Mouse (Mus musculus) CH12.LX (cell line): ENCODE results near the gene Lef1. TPM values are rescaled to one million over a fixed set of nuclear protein-coding genes. Genes with fewer than 3 reads are reported as not detected.

Source experiments
- DNase-seq: peaks from one replicate; pipeline ENCODE4 v3.0.0-alpha.2; 2013; ENCODE audit errors: extremely low read depth
- H3K27ac ChIP-seq: 2 replicates; pipeline ENCODE4 v1.5.1; 2012; ENCODE audit warnings: low read depth, mild to moderate bottlenecking, control low read depth, moderate library complexity; ENCODE audit not compliant: insufficient read depth
- H3K27me3 ChIP-seq: replicated peaks from 2 replicates; pipeline ENCODE3; 2012; ENCODE audit warnings: inconsistent platforms
- H3K36me3 ChIP-seq, 2 experiments: replicated peaks in 1 of 2; 2 replicates each; pipeline versions ENCODE3 to v1.6.1; 2012; ENCODE audit warnings: inconsistent platforms in 1 of 2, low read length in 1 of 2, mild to moderate bottlenecking in 1 of 2, mixed read lengths in 1 of 2, moderate library complexity in 1 of 2; ENCODE audit not compliant: control insufficient read depth in 1 of 2, insufficient read depth in 1 of 2
- H3K4me1 ChIP-seq, 2 experiments: 2 replicates each; pipeline ENCODE4 v1.6.1; 2012; ENCODE audit warnings: inconsistent platforms in 1 of 2, moderate library complexity in 1 of 2; ENCODE audit not compliant: insufficient read depth in 2 of 2, control insufficient read depth in 1 of 2
- H3K4me2 ChIP-seq: 2 replicates; pipeline ENCODE4 v1.6.1; 2012; ENCODE audit warnings: low read depth, mild to moderate bottlenecking, control low read depth; ENCODE audit not compliant: poor library complexity, insufficient read depth, severe bottlenecking
- H3K4me3 ChIP-seq, 3 experiments: fragments of 150-350 bp in 1 of 3; sonication (generic) in 1 of 3; replicated peaks in 1 of 3; 2 replicates each; pipeline versions ENCODE3 to v1.5.1; 2011 to 2012; ENCODE audit warnings: low read depth in 2 of 3, low read length in 2 of 3, mild to moderate bottlenecking in 2 of 3, moderate library complexity in 2 of 3, control low read depth in 1 of 3, improper control_type of control experiment in 1 of 3, inconsistent platforms in 1 of 3, mixed read lengths in 1 of 3; ENCODE audit not compliant: poor library complexity in 1 of 3
- H3K79me2 ChIP-seq: replicated peaks from 2 replicates; pipeline ENCODE4 v1.6.1; 2012; ENCODE audit warnings: mild to moderate bottlenecking, moderate library complexity; ENCODE audit not compliant: control insufficient read depth, poor library complexity, insufficient read depth, severe bottlenecking; ENCODE audit errors: extremely low read depth
- H3K9ac ChIP-seq: 2 replicates; pipeline ENCODE4 v1.6.1; 2012; ENCODE audit warnings: low read depth, mild to moderate bottlenecking, control low read depth, moderate library complexity; ENCODE audit not compliant: insufficient read depth
- H3K9me3 ChIP-seq: replicated peaks from 2 replicates; pipeline ENCODE3; 2012; ENCODE audit warnings: low read length, inconsistent platforms, mixed read lengths
- BHLHE40 ChIP-seq: IDR thresholded peaks from 2 replicates; pipeline ENCODE4 v1.6.1; 2011; ENCODE audit warnings: mild to moderate bottlenecking, low read depth, low read length, improper control_type of control experiment
- CHD1 ChIP-seq: IDR thresholded peaks from 2 replicates; pipeline ENCODE4 v1.6.1; 2012; ENCODE audit warnings: low read depth, low read length, improper control_type of control experiment, inconsistent platforms
- CHD2 ChIP-seq: IDR thresholded peaks from 2 replicates; pipeline ENCODE4 v1.6.1; 2011; ENCODE audit warnings: low read length, improper control_type of control experiment
- ELF1 ChIP-seq: IDR thresholded peaks from 2 replicates; pipeline ENCODE4 v1.6.1; 2014; ENCODE audit warnings: low read depth, mild to moderate bottlenecking, inconsistent platforms, low read length, improper control_type of control experiment
- EP300 ChIP-seq: IDR thresholded peaks from 2 replicates; pipeline ENCODE4 v1.6.1; 2011; ENCODE audit warnings: low read length, improper control_type of control experiment
- ETS1 ChIP-seq: conservative IDR thresholded peaks from 2 replicates; pipeline ENCODE4 v1.6.1; 2012; ENCODE audit warnings: low read depth, mild to moderate bottlenecking, inconsistent platforms, low read length, improper control_type of control experiment, moderate library complexity
- HCFC1 ChIP-seq: IDR thresholded peaks from 2 replicates; pipeline ENCODE4 v1.6.1; 2012; ENCODE audit warnings: low read depth, mild to moderate bottlenecking, inconsistent platforms, low read length, improper control_type of control experiment
- IRF4 ChIP-seq: IDR thresholded peaks from 2 replicates; pipeline ENCODE4 v1.6.1; 2014; ENCODE audit warnings: low read depth, mild to moderate bottlenecking, inconsistent platforms, low read length, improper control_type of control experiment
- JUN ChIP-seq: IDR thresholded peaks from 2 replicates; pipeline ENCODE4 v1.6.1; 2011; ENCODE audit warnings: low read depth, mild to moderate bottlenecking, low read length, improper control_type of control experiment, moderate library complexity; ENCODE audit not compliant: insufficient read depth
- JUND ChIP-seq: conservative IDR thresholded peaks from 2 replicates; pipeline ENCODE4 v1.6.1; 2011; ENCODE audit warnings: low read depth, low read length, improper control_type of control experiment
- MAFK ChIP-seq: IDR thresholded peaks from 2 replicates; pipeline ENCODE4 v1.6.1; 2011; ENCODE audit warnings: low read length, improper control_type of control experiment; ENCODE audit not compliant: insufficient replicate concordance
- MAZ ChIP-seq: IDR thresholded peaks from 2 replicates; pipeline ENCODE4 v1.6.1; 2012; ENCODE audit warnings: low read depth, mild to moderate bottlenecking, inconsistent platforms, low read length, improper control_type of control experiment, moderate library complexity
- MEF2A ChIP-seq: IDR thresholded peaks from 2 replicates; pipeline ENCODE4 v1.6.1; 2014; ENCODE audit warnings: low read depth, mild to moderate bottlenecking, inconsistent platforms, low read length, improper control_type of control experiment, borderline replicate concordance
- MYC ChIP-seq: IDR thresholded peaks from 2 replicates; pipeline ENCODE4 v1.6.1; 2011; ENCODE audit warnings: low read depth, mild to moderate bottlenecking, improper control_type of control experiment, low read length
- PAX5 ChIP-seq: IDR thresholded peaks from 2 replicates; pipeline ENCODE4 v1.6.1; 2012; ENCODE audit warnings: low read length, inconsistent platforms, mixed read lengths
- POLR2AphosphoS2 ChIP-seq: IDR thresholded peaks from 2 replicates; pipeline ENCODE4 v1.6.1; 2011; ENCODE audit warnings: low read depth, low read length, improper control_type of control experiment
- RCOR1 ChIP-seq: conservative IDR thresholded peaks from 2 replicates; pipeline ENCODE4 v1.6.1; 2012; ENCODE audit warnings: low read depth, mild to moderate bottlenecking, inconsistent platforms, low read length, improper control_type of control experiment
- SIN3A ChIP-seq: IDR thresholded peaks from 2 replicates; pipeline ENCODE4 v1.6.1; 2012; ENCODE audit warnings: low read length, improper control_type of control experiment, inconsistent platforms
- SMC3 ChIP-seq: IDR thresholded peaks from 2 replicates; pipeline ENCODE4 v1.6.1; 2011; ENCODE audit warnings: low read depth, low read length, improper control_type of control experiment
- TBP ChIP-seq: conservative IDR thresholded peaks from 2 replicates; pipeline ENCODE4 v1.6.1; 2011; ENCODE audit warnings: low read depth, low read length, improper control_type of control experiment
- TCF12 ChIP-seq: IDR thresholded peaks from 2 replicates; pipeline ENCODE4 v1.6.1; 2014; ENCODE audit warnings: low read depth, mild to moderate bottlenecking, inconsistent platforms, low read length, improper control_type of control experiment
- UBTF ChIP-seq: IDR thresholded peaks from 2 replicates; pipeline ENCODE4 v1.6.1; 2012; ENCODE audit warnings: low read depth, mild to moderate bottlenecking, inconsistent platforms, low read length, improper control_type of control experiment, moderate library complexity
- USF1 ChIP-seq: IDR thresholded peaks from 2 replicates; pipeline ENCODE4 v1.6.1; 2014; ENCODE audit warnings: low read depth, mild to moderate bottlenecking, inconsistent platforms, low read length, improper control_type of control experiment
- USF2 ChIP-seq: conservative IDR thresholded peaks from 2 replicates; pipeline ENCODE4 v1.6.1; 2011; ENCODE audit warnings: low read depth, low read length, improper control_type of control experiment
- ZC3H11A ChIP-seq: IDR thresholded peaks from 2 replicates; pipeline ENCODE4 v1.6.1; 2012; ENCODE audit warnings: low read depth, mild to moderate bottlenecking, inconsistent platforms, low read length, improper control_type of control experiment
- ZKSCAN1 ChIP-seq: IDR thresholded peaks from 2 replicates; pipeline ENCODE4 v1.6.1; 2012; ENCODE audit warnings: low read depth, inconsistent platforms, low read length, improper control_type of control experiment, borderline replicate concordance
- dilution Hi-C: fragments of 300-500 bp; cut with MboI; formaldehyde crosslinking; loops from 2 replicates; pipeline ENCODE4 v1.14.3; 2020; ENCODE audit warnings: low sequenced_read_pairs; ENCODE audit not compliant: extremely low pct_unique_long_range_greater_than_20kb, extremely low pct_ligation_motif_present
- in situ Hi-C: fragments of 300-500 bp; cut with MboI; formaldehyde crosslinking; loops from 3 replicates; pipeline ENCODE4 v1.14.3; 2019; ENCODE audit warnings: low sequenced_read_pairs, low pct_ligation_motif_present, low pct_unique_long_range_greater_than_20kb, mixed read lengths
- polyA plus RNA-seq: library from polyadenylated mRNA; unstranded; fragments of >175 nt; gene quantifications from 2 replicates; pipeline ENCODE4 v1.2.1, GENCODE M21; 2012; ENCODE audit warnings: low read depth; ENCODE audit not compliant: insufficient read length
- total RNA-seq, 2 experiments: library from RNA; depleted of rRNA; stranded (reverse); fragments of 300-350 nt in 1 of 2; fragments of >200 nt in 1 of 2; gene quantifications; 2 replicates each; pipeline ENCODE4 v1.2.3; 2012 to 2014

Lef1 gene
- total and polyA plus RNA-seq, 3 experiments, result 1.8 to 14.5 (median 4.4) TPM

DNA sequence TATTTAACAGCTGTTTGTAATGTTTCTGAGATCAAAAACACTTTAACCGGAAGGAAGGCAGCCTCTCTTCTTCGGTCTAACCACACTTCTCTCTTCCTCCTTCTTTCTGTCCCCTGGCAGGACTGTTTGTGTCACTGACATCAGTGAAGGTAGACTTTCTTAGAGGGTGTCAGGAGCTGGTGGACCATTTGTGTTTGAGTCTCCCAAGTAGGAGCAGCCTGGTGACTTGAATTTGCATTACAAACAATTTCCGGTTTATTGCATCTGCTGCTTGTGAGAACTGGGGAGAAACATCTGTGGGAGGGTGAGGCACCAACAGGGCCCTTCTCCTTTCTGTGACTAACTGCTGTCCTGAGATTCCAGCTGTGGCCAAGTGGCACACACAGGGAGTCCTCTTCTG lies 7.6 kb downstream of the Lef1 start (continued):
- TF ChIP-seq TBP (no peak), PAX5 (no peak), MYC (no peak; the same call in 1 of the 2 replicates), CHD1 (no peak), USF2 (no peak), MEF2A (peak; percentile 85), ZC3H11A (no peak), USF1 (no peak), MAFK (no peak), RCOR1 (no peak), SMC3 (no peak), ZKSCAN1 (no peak), TCF12 (peak; percentile 95), JUND (no peak), BHLHE40 (peak; percentile 86), SIN3A (peak; percentile 71; the same call in 1 of the 2 replicates), CHD2 (0 out of 2 replicates have a peak, but pooled peaks have one; percentile 26), POLR2AphosphoS2 (no peak), HCFC1 (no peak)

DNA sequence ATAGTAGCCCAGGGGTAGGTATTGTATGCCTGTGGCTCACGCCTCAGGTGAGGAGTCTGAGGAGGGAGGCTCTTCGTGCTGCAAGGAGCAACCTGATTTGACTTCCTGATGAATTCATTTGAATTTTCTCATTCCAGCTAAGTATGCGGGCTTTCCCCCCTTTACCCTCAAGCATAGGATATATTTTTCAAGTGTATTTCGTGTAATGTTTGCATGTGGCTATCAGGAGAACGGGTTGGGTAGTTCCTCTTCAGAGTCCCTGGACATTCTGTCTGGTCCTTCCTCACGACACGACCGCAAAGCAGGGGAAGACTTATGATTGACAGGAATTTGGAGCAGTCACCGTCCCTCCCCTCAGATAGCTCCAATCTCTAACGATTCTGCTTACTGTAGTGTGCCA lies 9.2 kb downstream of the Lef1 start:
- dilution Hi-C loops, result no loop called here
- Histone ChIP-seq H3K4me1 (peaks cover 14 to 33% of the 10 kb centered on the region in 2 experiments), H3K9me3 (peaks cover 10% of the 10 kb centered on the region), H3K4me2 (peak overlapping the region; percentile 64), H3K36me3 (peaks cover 13 to 25% of the 10 kb centered on the region in 2 experiments), H3K27me3 (peaks cover 2% of the 10 kb centered on the region), H3K79me2 (peaks cover 36% of the 10 kb centered on the region), H3K27ac (peak overlapping the region; percentile 94), H3K9ac (peak overlapping the region; percentile 27; the same call in 1 of the 2 replicates), H3K4me3 (no peak overlapping the region)
- DNase-seq, result peak; percentile 62
- in situ Hi-C loops, result no loop called here
- TF ChIP-seq BHLHE40 (peak; percentile 86), MEF2A (peak; percentile 64; the same call in 1 of the 2 replicates), USF2 (no peak), SMC3 (0 out of 2 replicates have a peak, but pooled peaks have one; percentile 8), TCF12 (peak; percentile 65), EP300 (peak; percentile 70), IRF4 (0 out of 2 replicates have a peak, but pooled peaks have one; percentile 57), JUN (peak; percentile 7; the same call in 1 of the 2 replicates), UBTF (no peak), ELF1 (peak; percentile 45), TBP (peak; percentile 66), MAZ (no peak), MYC (0 out of 2 replicates have a peak, but pooled peaks have one; percentile 39), RCOR1 (no peak), ETS1 (peak; percentile 63)
